Mouse (Mus musculus): ENCODE results near the gene Cck.
"Not testable (repeated sequence)": the region's sequence is repeated elsewhere in the genome, so short reads cannot be mapped to it uniquely, and the experiment has no call there.

Cck gene

GRCm38 (mm10) chr9:121459950-121460349 is 35.5 kb downstream of the Cck start:
- no peak for DNase-seq (ENCODE audit: low read depth)

- peak; percentile 65 for DNase-seq (ENCODE audit: low read depth)
Measured at GRCm38 (mm10) chr9:121458466-121458865, 37.0 kb downstream of the Cck start.

GRCm38 (mm10) chr9:121456739-121457515 is 38.6 kb downstream of the Cck start:
- no peak for DNase-seq (ENCODE audit: low read depth)

- no peak for DNase-seq (ENCODE audit: low read depth)
Measured at GRCm38 (mm10) chr9:121454891-121455290, 40.6 kb downstream of the Cck start.

GRCm38 (mm10) chr9:121452342-121452942 is 43.1 kb downstream of the Cck start:
- not testable (repeated sequence) for DNase-seq (ENCODE audit: low read depth)

GRCm38 (mm10) chr9:121446431-121446831 is 49.1 kb downstream of the Cck start:
- no peak for DNase-seq (ENCODE audit: low read depth)

- DNase-seq (ENCODE audit: low read depth): peak; percentile 45
Measured at GRCm38 (mm10) chr9:121445364-121445763, 50.1 kb downstream of the Cck start.

- DNase-seq (ENCODE audit: low read depth): no peak
Measured at GRCm38 (mm10) chr9:121444367-121444707, 51.2 kb downstream of the Cck start.

- no peak for DNase-seq (ENCODE audit: low read depth)
Measured at GRCm38 (mm10) chr9:121443696-121444366, 51.7 kb downstream of the Cck start.

- DNase-seq (ENCODE audit: low read depth): no peak
Measured at GRCm38 (mm10) chr9:121442145-121442544, 53.3 kb downstream of the Cck start.

Measured in NIH3T3 (cell line).